Mouse (Mus musculus) intestine, embryonic 15.5 days (tissue): Measurements from ENCODE around the gene Col27a1. TPM values are rescaled to one million over a fixed set of nuclear protein-coding genes. Genes with fewer than 3 reads are reported as not detected.
"Not testable (repeated sequence)": the region's sequence is repeated elsewhere in the genome, so short reads cannot be mapped to it uniquely, and the experiment has no call there.

Experiments
- ATAC-seq: fragments of 200-750 bp; cut with Nextera tagmentation; 2 replicates; pipeline ENCODE4 v1.8.0; 2017; ENCODE audit warnings: moderate TSS enrichment, moderate library complexity
- H3K27ac ChIP-seq: fragments of 300-500 bp; sonication (generic); 2 replicates; pipeline ENCODE4 v1.5.1; 2015; ENCODE audit warnings: mild to moderate bottlenecking, inconsistent platforms
- H3K27me3 ChIP-seq: fragments of 300-500 bp; sonication (generic); replicated peaks from 2 replicates; pipeline ENCODE4 v1.6.1; 2015; ENCODE audit warnings: inconsistent platforms
- H3K36me3 ChIP-seq: fragments of 300-500 bp; sonication (generic); 2 replicates; pipeline ENCODE4 v1.6.1; 2015; ENCODE audit warnings: inconsistent platforms
- H3K4me1 ChIP-seq: fragments of 300-500 bp; sonication (generic); replicated peaks from 2 replicates; pipeline ENCODE4 v1.6.1; 2015; ENCODE audit warnings: inconsistent platforms
- H3K4me2 ChIP-seq: fragments of 300-500 bp; sonication (generic); replicated peaks from 2 replicates; pipeline ENCODE4 v1.6.1; 2015; ENCODE audit warnings: mild to moderate bottlenecking, inconsistent platforms
- H3K4me3 ChIP-seq: fragments of 300-500 bp; sonication (generic); replicated peaks from 2 replicates; pipeline ENCODE4 v1.5.1; 2015; ENCODE audit warnings: inconsistent platforms
- H3K9ac ChIP-seq: fragments of 300-500 bp; sonication (generic); 2 replicates; pipeline ENCODE4 v1.6.1; 2015; ENCODE audit warnings: inconsistent platforms
- H3K9me3 ChIP-seq: fragments of 300-500 bp; sonication (generic); 2 replicates; pipeline ENCODE4 v1.6.1; 2016; ENCODE audit warnings: inconsistent platforms
- WGBS: fragments of 180-500 bp; shearing (Covaris S2); methylation state at CpG from one replicate; pipeline ENCODE4 v1.1.7; 2015; 5-methylcytosine and 5-hydroxymethylcytosine counted together
- polyA plus RNA-seq: library from polyadenylated mRNA; unstranded; fragments of >200 nt; fragmentation: Nextera tagmentation; extraction: Ambion mirVana; gene quantifications from 2 replicates; pipeline ENCODE4 v1.2.1, GENCODE M21; 2015

Gene Col27a1
- polyA plus RNA-seq, 1 experiment from 2014 or later = 13.1 TPM

DNA sequence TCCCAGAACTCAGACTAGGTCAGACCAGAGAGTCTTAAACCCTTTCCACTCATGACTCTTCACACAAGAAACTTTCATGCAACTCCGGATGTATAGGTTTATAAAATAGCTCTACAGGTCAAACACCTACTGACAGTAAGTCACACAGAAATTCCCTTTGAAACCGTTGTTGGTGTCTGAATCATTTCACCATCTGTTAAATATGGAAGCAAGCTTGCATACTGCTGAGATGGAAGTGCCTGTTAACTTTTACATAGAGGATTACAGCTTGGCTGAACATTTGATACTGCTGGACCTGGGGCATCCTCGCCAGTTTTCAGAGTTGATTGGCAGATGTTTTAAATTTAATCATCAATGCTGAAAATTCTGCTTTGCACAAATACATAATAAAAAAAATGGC lies 82.5 kb downstream of the Col27a1 start:
- Histone ChIP-seq H3K9ac (no peak overlapping the region), H3K4me1 (no peaks in the 10 kb centered on the region; the same call in 1 of the 2 replicates), H3K4me3 (no peak overlapping the region), H3K4me2 (no peak overlapping the region), H3K27me3 (no peaks in the 10 kb centered on the region), H3K9me3 (no peaks in the 10 kb centered on the region), H3K36me3 (peaks cover 11% of the 10 kb centered on the region; the same call in 1 of the 2 replicates), H3K27ac (no peak overlapping the region)
- WGBS = 50% methylated on average over 3 of the region's 3 CpGs
- no peak for ATAC-seq

DNA sequence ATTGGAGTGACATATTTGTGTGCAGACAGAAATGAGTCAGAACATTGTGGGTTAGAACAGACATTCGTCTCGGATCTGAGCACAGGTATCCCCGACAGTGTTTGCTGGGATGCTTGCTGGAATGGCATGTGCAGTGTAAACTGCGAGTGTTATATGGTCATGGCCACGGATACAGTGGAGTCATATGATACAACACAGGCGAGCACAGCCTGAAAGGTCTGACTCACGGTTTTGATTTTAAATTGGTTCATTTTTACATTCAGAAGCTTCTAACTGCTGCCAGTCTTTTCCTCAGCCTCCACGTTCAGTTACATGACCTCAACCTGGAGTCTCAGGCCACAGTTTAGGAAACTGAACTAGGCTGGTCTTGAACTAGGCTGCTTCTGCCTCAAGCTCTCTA lies 83.1 kb downstream of the Col27a1 start:
- WGBS = 58% methylated on average over 8 of the region's 8 CpGs
- no peak overlapping the region for H3K9ac ChIP-seq
- H3K4me1 ChIP-seq = no peaks in the 10 kb centered on the region; the same call in 1 of the 2 replicates
- no peak for ATAC-seq
- no peak overlapping the region for H3K4me3 ChIP-seq
- no peaks in the 10 kb centered on the region for H3K27me3 ChIP-seq
- H3K27ac ChIP-seq = no peak overlapping the region
- peaks cover 14% of the 10 kb centered on the region; the same call in 1 of the 2 replicates for H3K36me3 ChIP-seq
- H3K9me3 ChIP-seq = no peaks in the 10 kb centered on the region
- no peak overlapping the region for H3K4me2 ChIP-seq

DNA sequence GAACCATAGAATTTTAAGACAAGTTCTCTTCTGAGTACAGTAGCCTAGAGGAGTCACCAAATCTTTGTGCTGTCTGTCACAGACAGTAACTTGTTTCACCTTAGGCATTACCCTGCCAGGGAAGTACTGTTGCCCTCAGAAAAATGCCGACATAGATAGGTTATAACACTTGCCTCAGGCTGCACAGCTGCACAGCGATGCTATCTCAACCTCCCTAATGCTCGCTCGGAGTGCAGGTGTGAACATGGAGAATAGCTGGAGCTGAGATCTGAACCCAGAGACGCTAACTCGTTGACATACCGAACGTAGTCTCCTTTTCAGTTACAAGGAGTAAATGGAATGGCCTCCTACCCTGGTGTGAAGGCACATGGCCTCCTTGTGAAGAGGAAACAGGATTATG lies 84.4 kb downstream of the Col27a1 start:
- no peak overlapping the region for H3K4me3 ChIP-seq
- no peak overlapping the region for H3K27ac ChIP-seq
- no peaks in the 10 kb centered on the region; the same call in 1 of the 2 replicates for H3K4me1 ChIP-seq
- no peak for ATAC-seq
- no peak overlapping the region for H3K4me2 ChIP-seq
- no peaks in the 10 kb centered on the region for H3K27me3 ChIP-seq
- H3K9me3 ChIP-seq = no peaks in the 10 kb centered on the region
- 93% methylated on average over 8 of the region's 8 CpGs for WGBS
- H3K9ac ChIP-seq = no peak overlapping the region
- peaks cover 16% of the 10 kb centered on the region for H3K36me3 ChIP-seq

DNA sequence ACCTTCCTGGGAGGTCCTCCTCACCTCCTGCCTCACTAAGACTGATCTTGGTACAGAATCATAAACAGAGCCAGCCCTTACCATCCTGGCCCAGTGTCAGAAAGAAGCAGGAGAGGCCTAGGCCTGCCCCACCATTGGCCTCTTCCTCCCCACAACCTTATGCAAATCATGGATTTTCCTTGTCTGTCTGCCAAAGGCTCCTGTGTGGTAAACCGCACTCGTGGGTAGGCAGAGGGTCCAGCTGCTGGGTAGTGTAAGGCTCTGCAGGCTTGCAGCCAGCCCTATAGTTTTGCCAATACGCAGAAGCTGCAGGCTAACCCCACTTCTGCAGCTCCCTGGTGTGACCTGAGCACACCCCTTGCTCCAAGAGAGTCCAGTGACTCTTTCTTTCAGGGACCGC lies 88.8 kb downstream of the Col27a1 start:
- no peak overlapping the region for H3K4me2 ChIP-seq
- H3K4me1 ChIP-seq = no peaks in the 10 kb centered on the region; the same call in 1 of the 2 replicates
- H3K27ac ChIP-seq = no peak overlapping the region
- no peak for ATAC-seq
- 58% methylated on average over 4 of the region's 4 CpGs for WGBS
- H3K36me3 ChIP-seq = peaks cover 11% of the 10 kb centered on the region; the same call in 1 of the 2 replicates
- H3K4me3 ChIP-seq = no peak overlapping the region
- H3K27me3 ChIP-seq = no peaks in the 10 kb centered on the region
- H3K9ac ChIP-seq = no peak overlapping the region
- no peaks in the 10 kb centered on the region for H3K9me3 ChIP-seq

DNA sequence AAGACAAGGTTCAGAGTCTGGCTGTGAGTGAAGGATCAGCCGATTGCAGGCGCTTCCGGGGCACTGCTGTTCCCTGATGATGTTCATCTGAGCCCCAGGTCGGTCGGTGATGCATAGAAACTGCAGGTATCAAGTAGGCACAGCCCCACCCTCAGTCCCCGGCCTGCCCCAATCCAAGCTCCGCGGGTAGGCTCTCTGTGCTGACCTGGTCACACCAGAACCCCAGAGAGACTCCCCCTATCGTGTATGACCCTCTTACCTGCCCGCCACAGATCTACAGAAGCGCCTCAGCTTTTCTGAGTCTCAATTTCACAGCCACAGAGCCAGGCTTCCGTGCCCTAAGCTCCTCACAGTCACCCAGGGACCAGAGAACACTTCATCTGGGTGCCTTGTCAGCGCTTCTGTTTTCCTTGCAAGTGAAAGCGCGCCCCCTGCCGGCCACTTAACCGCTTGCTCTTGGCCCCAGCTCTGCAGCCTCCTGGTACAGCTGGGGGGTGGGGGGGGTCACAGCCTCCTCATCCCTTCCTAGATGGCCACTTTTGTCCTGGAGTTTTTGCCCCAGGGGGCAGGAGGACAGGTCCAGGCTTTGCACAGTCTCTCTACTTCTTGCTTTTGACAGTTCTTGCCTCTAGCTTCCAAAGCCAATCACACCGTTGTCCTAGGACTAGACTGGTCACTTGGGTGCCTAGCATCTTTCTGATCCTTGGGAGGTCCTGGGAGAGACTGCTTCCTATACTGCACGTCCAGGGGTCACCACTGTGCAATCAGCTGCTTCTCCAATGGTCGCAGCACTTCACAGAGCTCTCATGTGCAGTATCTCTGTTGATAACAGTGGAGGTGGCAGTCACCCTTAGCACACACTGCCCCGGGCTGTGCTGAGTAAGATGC lies 93.6 kb downstream of the Col27a1 start:
- Histone ChIP-seq H3K27ac (no peak overlapping the region), H3K27me3 (no peaks in the 10 kb centered on the region), H3K4me3 (no peak overlapping the region), H3K9me3 (no peaks in the 10 kb centered on the region), H3K4me1 (no peaks in the 10 kb centered on the region; the same call in 1 of the 2 replicates), H3K36me3 (peaks cover 15% of the 10 kb centered on the region; the same call in 1 of the 2 replicates), H3K9ac (no peak overlapping the region), H3K4me2 (no peak overlapping the region)
- 31% methylated on average over 21 of the region's 21 CpGs for WGBS
- peak; percentile 76 for ATAC-seq

DNA sequence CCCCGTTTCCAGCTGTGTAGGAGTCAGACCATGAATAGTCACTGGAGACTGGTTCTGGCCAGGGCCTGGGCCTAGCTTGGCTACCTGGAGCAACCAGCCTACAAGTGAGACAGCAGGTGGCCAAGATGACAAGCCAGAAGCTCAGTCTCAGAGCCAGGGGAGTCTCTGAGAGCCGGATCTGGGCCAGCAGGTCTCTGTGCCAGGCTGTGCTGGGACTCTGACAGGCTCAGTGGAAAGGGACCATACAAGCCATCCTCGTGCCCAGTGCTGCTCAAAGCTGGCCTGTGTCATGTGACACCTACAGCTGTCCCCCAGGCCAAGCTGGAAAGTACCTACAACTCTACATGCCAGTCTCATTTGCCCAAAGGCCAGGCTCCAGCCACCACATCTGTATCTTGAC lies 94.5 kb downstream of the Col27a1 start:
- Histone ChIP-seq H3K9ac (no peak overlapping the region), H3K27ac (no peak overlapping the region), H3K4me1 (no peaks in the 10 kb centered on the region; the same call in 1 of the 2 replicates), H3K27me3 (no peaks in the 10 kb centered on the region), H3K4me3 (no peak overlapping the region), H3K36me3 (peaks cover 11% of the 10 kb centered on the region; the same call in 1 of the 2 replicates), H3K4me2 (no peak overlapping the region), H3K9me3 (no peaks in the 10 kb centered on the region)
- WGBS = 84% methylated on average over 3 of the region's 3 CpGs
- no peak for ATAC-seq

DNA sequence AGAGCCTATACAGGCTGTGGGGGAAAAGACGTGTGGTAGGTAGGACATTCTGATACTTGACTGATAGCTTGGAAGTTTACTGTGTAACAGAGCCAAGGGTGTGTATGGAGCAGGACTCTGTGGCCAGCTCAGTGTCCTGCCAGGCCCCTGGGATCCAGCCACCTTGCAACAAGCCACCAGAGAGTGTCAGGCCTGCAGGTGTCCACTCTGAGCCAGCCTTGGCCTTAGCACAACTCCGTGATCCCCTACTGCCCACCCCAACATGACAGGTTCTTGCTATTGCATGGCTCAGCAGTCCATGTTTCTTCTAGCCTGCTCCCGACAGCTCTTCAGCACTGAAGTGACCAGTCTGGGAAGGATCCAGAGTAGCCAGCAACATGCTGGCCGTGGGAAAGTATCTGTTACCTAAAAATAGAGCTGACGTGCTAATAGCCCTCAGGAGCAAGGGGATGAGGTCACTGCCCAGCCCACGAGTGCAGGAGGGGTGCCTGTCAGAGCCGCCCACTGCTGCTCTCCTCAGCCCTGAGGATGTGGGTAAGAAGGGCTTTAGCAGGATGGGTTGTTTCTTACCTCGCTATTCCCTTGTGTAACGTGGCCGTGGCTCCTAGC lies 96.5 kb downstream of the Col27a1 start:
- Histone ChIP-seq H3K9ac (no peak overlapping the region), H3K4me1 (no peaks in the 10 kb centered on the region; the same call in 1 of the 2 replicates), H3K4me3 (no peak overlapping the region), H3K27me3 (no peaks in the 10 kb centered on the region), H3K9me3 (no peaks in the 10 kb centered on the region), H3K4me2 (no peak overlapping the region), H3K27ac (no peak overlapping the region), H3K36me3 (peaks cover 11% of the 10 kb centered on the region; the same call in 1 of the 2 replicates)
- 64% methylated on average over 10 of the region's 10 CpGs for WGBS
- ATAC-seq = no peak

DNA sequence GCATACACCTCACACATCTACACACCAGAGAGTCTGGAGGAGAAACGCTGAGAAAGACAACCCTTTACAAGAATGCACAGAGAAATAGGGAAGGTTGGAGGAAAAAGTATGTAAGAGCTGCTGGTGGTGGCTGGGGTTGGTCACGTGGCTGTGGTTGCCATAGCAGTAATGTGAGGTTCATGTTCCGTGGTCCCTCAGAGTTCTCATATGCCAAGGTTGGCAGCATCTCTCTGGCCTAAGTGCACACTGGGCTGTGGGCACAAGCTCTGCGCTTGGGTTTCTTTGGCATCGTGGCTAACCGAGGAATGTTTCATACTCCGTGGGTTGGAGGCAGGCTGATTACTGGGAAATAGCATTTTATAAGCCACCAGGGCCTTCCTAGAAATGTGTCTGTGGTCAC lies 97.6 kb downstream of the Col27a1 start:
- no peaks in the 10 kb centered on the region; the same call in 1 of the 2 replicates for H3K4me1 ChIP-seq
- H3K36me3 ChIP-seq = peaks cover 11% of the 10 kb centered on the region; the same call in 1 of the 2 replicates
- ATAC-seq = no peak
- no peak overlapping the region for H3K9ac ChIP-seq
- no peaks in the 10 kb centered on the region for H3K27me3 ChIP-seq
- no peak overlapping the region for H3K4me3 ChIP-seq
- H3K9me3 ChIP-seq = no peaks in the 10 kb centered on the region
- H3K4me2 ChIP-seq = no peak overlapping the region
- no peak overlapping the region for H3K27ac ChIP-seq
- 94% methylated on average over 7 of the region's 7 CpGs for WGBS

DNA sequence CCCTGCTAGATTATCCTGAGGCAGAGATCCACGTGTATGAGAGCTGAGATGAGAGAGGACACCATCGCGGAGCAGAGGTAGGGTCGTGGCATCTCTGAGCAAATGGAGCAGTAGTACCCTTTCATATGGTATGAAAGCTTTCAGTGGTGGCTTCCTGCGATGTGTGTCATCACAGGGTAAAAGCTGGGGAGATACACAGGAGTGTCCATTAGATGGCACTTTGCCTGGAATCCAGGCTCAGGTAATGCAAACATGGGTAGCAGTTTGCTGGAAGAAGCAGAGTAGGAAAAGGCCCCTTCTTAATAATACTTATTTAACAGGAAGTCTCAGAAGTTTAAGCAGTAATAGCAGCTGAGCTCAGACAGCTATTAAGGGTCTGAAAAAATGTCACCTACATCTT lies 100.3 kb downstream of the Col27a1 start:
- Histone ChIP-seq H3K9ac (no peak overlapping the region), H3K4me2 (no peak overlapping the region), H3K36me3 (peaks cover 5% of the 10 kb centered on the region; the same call in 1 of the 2 replicates), H3K27ac (no peak overlapping the region), H3K27me3 (no peaks in the 10 kb centered on the region), H3K9me3 (no peaks in the 10 kb centered on the region), H3K4me3 (no peak overlapping the region), H3K4me1 (no peaks in the 10 kb centered on the region)
- 80% methylated on average over 5 of the region's 5 CpGs for WGBS
- ATAC-seq = no peak

DNA sequence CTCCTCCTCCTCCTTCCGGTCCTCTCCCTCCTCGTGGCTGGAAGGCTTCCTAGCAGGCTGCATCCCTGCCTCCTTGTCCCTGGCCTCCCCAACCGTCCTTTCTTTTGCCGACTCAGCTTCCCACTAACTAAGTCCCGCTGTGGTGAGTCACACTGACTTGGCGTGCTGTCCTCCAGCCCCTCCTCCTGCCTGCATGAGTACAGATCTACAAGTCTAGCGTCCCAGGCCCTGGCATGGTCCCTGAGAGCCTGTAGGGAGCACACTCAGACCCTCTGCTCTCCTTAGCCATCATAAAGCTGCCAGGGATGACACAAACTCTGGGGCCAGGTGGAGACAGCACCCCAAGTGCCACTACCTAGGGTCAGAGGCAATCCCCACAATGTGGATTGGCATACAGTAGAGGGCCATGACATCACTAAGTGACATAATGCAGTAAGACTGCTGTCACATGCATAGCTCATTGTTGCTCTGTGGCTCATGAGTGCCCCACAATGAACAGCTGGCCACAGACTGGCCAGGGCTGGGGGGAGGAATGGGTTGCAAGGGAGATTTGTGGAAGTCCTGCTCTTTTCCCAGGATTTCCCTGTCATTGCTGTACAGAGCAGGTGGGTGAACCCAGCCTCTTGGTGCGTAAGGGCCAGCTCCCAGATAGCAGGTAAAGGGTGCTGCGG lies 102.4 kb downstream of the Col27a1 start:
- H3K4me3 ChIP-seq = no peak overlapping the region
- peaks cover 12% of the 10 kb centered on the region for H3K36me3 ChIP-seq
- no peak overlapping the region for H3K27ac ChIP-seq
- H3K9ac ChIP-seq = no peak overlapping the region
- 59% methylated on average over 9 of the region's 9 CpGs for WGBS
- no peaks in the 10 kb centered on the region for H3K27me3 ChIP-seq
- H3K4me1 ChIP-seq = 0 out of 2 replicates have a peak, but pooled peaks cover 3% of the 10 kb centered on the region
- H3K9me3 ChIP-seq = no peaks in the 10 kb centered on the region
- no peak overlapping the region for H3K4me2 ChIP-seq
- ATAC-seq = peak; percentile 27; the same call in 1 of the 2 replicates

DNA sequence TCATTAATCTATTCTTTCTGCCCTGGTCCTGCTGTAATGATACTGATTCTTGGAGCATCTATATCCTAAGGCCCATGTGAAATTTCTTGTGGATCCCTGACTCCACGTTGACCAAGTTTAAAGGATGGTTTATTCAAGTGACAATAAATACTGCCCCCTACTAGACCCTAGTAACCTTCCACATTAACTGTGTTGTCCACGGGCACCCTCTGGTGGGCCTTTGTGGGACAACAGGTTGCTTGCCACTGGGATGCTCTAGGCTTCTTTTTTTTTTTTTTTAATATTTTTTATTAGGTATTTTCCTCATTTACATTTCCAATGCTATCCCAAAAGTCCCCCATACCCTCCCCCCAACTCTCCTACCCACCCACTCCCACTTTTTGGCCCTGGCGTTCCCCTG lies 105.8 kb downstream of the Col27a1 start:
- H3K4me3 ChIP-seq, H3K9ac ChIP-seq, H3K4me1 ChIP-seq, H3K27ac ChIP-seq, H3K4me2 ChIP-seq, H3K27me3 ChIP-seq, H3K9me3 ChIP-seq: not testable (repeated sequence)
- peak; percentile 34; the same call in 1 of the 2 replicates for ATAC-seq
- peaks cover 28% of the 10 kb centered on the region for H3K36me3 ChIP-seq
- 23% methylated on average over 3 of the region's 3 CpGs for WGBS

DNA sequence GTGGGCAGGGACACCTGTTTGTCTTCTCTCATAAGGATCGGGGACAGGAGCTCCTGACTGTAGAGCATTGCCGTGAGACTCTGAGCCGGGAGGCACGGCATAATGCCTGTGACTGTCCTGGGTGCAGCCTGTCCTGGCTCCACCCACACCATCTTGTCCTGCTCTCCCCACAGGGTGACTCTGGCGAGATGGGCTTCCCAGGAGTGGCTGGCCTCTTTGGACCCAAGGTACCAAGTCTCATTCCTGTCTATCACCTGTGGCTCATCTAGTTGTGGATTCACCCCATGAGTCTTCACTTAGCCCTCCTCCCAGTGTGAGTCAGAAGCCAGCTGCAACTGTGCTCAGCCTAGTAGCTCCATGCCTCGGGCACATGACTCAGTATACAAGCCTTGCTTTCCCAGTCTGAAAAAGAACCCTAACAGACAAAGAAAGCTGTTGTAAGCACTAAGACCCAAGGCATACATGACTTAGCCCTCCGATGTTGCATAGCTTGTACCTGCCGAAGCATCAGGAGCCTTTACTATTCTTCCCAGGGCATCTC lies 109.5 kb downstream of the Col27a1 start:
- ATAC-seq = 0 out of 2 replicates have a peak, but pooled peaks have one; percentile 32
- no peaks in the 10 kb centered on the region for H3K9me3 ChIP-seq
- 79% methylated on average over 8 of the region's 8 CpGs for WGBS
- H3K27me3 ChIP-seq = no peaks in the 10 kb centered on the region
- no peak overlapping the region for H3K27ac ChIP-seq
- H3K36me3 ChIP-seq = peaks cover 31% of the 10 kb centered on the region
- 0 out of 2 replicates have a peak, but pooled peaks cover 3% of the 10 kb centered on the region for H3K4me1 ChIP-seq
- H3K9ac ChIP-seq = no peak overlapping the region
- H3K4me2 ChIP-seq = no peak overlapping the region
- H3K4me3 ChIP-seq = no peak overlapping the region
